Mouse (Mus musculus) monocyte, adult 2 months (primary cell): ENCODE results near the gene Irak2.

Experiments used
- DNase-seq, 2 experiments: peaks; one replicate each; pipeline ENCODE4 v3.0.0; 2022; ENCODE audit warnings: low spot score in 2 of 2, low read depth in 1 of 2

The Irak2 gene

DNA sequence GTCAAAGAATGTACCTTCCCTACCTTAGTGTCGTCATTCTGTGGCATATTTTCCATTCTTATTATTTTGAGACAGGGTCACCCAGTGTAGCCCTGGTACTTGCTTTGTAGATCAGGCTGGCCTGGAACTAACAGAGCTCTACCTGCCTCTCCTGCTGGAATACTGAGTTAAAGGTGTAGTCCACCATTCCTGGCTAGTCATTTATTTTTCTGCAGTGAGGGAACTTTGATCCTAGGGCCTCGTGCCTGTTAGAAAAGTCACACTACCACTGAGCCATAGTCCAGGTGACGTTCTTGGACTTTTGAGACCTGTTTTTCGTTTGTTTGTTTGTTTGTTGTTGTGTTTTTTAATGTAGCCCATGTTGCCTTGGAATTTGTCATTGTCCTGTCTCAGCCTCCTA, 934 bp downstream of the Irak2 start:
- DNase-seq, result no peak

DNA sequence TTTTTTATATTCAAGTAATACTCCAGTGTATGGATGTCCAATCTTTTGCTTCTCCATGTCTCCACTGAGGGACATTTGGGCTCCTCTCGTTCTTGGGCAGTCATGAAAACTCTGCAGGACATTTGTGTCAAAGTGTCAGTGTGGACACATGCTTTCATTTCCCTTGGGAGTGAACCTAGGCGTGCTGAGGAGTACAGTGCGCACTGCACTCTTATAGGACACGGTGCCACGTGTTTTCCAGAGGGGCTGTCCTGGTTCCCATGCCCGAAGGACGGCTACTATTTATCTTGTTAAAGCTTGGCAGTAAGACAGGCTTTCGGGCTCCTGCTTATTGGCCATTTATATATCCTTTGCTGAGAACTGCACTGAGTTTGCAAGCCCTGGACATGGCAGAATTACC, 4.3 kb downstream of the Irak2 start:
- no peak for DNase-seq

DNA sequence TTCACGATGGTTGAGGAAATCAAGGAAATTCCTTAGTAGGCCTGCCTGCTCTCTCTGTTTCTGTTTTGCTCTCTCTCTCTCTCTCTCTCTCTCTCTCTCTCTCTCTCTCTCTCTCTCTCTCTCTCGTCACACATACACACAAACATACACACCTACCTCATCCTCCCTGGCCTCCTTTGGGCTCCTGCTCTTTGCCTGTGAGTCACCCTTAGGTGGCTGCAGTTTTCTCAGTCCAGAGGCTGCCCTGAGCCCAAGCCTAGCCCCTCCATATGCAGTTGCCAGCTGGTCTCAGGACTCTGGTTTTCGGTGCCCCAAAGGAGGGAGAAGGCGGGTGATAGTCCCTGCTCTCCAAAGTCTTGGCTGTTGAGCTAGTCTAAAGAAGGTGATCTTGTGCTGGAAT, 4.8 kb downstream of the Irak2 start:
- DNase-seq, result no peak

DNA sequence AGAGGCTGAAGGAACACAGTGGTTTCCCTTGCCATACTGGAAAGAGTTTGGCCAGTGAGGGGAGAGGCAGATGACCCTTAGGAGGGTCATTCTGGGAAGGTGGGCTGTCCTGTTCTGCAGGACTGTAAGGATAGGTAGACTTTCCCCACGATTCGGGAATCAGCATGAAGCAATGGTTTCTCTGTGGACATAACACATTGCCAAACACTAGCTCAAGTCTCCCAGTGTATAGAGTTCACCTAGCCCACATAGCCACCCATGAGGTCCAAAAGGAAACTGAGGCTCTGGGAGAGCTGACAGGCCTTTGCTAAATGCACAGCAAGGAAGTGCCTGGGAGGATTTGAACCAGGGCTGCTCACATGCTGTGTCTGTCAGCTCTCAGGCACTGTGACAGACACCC, 5.7 kb downstream of the Irak2 start:
- no peak for DNase-seq

DNA sequence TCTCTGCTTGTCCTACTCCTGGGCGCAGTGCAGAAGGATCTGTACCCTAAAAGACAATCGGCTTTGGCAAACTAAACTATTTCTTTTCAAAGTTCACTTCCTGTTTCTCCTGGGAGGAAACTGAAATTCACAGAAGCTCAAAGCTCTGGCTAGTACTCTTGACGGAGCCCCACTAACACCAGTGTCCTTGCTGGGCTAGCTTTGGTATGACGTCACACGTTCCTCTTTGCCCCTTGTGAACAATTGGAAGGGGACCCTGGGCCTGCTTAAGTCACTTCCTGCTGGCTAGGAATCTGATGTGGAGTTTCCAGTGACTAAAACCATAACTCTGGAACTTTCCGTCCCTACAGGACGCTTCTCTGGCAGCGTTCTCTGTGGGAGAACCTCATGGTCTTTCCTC, 6.5 kb downstream of the Irak2 start:
- DNase-seq, result peak in 1 of 2 experiments; percentile 59

DNA sequence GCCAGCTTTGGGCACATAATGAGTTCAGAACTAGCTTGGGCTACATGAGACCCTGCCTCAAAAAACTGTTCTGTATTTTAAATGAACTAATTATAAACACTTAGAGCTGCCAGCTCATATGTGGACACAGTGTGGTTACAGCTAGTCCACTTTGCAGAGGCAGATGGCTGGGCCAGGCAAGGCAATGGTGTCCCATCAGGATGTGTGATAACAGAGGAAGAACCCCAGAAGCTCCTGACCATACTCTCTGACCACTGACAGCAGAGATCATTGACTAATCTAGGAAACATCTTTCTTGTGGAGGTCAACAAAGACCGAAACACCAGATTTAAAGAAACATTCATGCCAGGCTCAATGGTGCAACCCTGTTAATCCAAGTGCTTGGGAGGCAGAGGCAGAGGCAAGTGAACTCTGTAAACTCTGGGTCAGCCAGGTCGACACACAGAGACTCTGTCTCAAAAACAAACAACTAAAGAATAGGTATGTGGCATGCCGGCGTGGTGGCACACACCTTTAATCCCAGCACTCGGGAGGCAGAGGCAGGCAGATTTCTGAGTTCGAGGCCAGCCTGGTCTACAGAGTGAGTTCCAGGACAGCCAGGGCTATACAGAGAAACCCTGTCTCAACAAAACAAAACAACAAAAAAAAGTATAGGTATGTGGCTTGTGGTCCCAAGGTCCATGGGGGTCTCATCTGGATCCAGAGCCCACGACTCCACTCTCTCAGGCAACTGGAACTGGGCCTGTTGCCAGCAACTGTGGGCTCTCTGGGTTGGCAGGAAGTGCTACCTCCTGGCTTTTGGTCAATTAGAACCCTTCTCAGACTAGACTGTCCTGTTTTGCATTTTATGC, 11.3 kb downstream of the Irak2 start:
- no peak for DNase-seq

DNA sequence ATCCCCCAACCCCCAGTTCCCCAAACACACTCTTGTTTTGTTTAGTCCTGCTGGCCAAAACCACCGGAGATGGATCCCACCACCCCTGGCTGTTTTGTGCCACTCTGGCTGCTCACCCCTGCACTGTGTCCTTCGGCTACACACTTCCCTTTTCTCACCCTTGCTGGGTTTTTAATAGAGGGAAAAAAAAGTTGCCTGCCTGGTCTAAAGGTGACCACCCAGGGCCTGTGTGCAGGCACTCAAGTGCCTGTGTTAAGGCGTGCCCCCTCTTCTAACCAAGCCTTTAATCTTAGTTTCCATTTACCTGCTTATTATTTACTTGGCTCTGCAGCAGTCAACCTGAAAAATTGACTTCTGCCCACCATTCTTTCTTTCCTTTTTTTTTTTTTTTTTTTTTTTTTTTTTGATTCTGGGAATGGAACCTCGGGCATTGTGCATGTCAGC, 12.0 kb downstream of the Irak2 start:
- no peak for DNase-seq

DNA sequence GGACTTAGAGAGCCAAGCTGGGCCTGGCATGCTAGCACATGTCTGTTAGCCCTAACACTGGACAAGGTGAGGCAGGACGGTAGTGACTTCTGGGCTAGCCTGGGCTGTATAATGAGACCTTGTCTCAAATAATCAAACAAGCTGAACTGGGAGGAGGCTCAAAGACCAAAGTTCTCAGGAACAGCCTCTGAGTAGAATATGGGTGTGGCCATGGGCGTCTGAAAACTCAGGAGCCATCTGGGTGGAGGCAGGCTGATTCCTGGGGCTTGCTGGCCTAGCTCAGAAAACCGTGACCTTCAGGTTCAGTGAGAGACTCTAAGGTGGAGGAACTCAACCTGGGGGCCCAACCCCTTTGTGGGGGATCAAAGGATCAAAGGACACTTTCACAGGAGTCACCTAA, 13.4 kb downstream of the Irak2 start:
- no peak for DNase-seq

DNA sequence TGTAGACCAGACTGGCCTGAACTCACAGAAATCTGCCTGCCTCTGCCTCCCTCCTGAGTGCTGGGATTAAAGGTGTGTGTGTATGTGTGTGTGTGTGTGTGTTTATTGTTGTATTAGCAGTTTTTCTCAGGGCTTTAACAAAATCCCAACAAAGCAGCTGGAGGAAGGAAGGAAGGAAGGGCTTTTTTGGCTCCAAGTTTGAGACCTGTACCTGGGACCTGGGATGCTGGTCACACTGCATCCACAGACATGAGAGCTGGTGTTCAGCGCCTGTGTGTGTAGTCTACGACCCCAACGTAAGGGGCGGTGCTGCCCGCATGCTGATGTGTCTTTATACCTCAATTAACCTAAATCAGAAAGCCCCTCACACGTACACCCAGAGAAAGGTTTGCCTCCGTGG, 15.3 kb downstream of the Irak2 start:
- no peak for DNase-seq

DNA sequence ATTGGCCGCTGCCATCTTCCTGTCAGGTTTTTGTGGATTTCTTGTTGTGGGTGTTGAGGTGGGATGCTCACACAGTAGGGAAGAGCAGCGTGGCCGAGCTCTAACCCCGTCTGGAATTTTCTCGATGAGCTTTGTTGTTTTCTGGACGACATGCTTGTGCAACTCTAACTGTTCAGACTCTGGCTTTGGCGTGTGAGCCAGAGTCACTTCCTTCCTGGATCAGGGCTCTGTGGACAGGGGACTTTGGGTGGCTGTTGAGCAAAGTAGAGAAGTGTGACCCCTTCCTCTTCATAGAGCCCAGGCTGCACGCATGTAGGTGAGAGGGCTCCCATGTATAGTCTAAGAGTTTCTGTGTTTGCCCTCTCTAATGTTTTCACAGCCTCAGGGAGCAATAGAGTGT, 15.8 kb downstream of the Irak2 start:
- DNase-seq, result peak in 1 of 2 experiments; percentile 58

DNA sequence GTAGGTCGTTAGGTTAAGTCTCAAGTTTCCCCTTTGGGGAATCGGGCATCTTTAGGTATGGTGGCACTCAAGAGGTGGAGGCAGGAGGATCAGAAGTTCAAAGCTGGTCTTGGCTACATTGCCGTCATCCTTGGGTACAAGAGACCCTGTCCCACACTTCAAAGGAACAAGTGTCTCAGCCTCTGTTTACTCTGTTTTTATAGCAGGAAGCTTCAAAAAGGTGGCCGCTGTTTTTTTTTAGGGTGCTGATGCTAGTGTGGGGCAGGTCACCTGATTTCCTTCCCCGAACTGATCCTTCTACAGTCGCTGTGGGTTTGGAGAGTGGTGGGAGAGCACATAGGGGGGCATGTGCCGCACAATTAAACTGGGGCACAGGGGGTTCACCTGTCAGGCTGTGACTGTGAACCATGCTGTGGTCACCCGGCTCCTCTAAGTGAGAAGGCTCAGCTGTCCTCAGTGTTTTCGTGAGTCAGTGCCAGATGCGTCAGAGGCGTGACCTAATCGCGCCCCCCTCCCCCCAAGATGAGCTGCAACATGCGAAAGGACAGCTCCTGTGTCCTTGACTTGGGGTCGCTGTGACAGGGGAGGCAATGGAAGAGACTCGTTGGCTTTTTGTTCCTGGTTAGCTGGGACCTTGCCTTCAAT, 16.6 kb downstream of the Irak2 start:
- no peak for DNase-seq

DNA sequence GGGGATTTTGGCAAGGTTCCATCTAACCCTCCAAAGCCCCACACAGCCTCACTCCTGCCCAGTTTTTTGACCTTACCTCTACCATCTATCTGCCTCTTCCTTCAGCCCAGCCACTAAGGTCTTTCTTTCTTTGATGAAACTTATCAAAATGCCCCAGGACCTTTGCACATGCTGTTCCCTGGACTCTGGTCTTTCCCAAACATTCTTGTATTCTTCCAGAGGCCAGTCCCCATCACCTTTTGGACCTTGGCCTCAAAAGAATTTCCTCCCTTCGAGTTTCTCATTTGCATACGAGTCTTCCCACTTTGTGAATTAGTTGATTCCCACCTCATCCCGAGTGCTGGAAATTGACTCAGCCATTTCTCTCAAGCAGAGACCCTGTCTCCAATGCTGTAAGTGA, 17.2 kb downstream of the Irak2 start:
- no peak for DNase-seq

DNA sequence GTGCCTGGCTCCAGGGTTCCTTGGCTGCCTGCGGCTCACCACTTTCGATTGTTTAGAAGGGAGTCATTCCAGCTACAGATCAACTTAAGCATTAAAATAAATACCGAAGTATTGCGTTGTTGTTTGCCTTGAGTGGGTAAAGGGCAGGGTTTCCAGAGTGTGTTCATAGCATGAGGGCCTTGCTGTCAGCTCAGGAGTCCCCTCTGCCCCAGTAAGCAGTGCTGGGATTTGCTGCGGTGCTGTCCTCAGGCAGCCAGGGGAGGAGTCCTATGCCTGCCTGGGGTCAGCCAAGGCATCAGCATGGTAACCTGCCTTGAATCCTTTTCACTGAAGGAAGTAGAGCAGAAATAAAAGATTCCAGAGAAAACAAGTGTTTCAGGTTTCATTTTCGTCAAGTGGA, 18.6 kb downstream of the Irak2 start:
- no peak for DNase-seq

DNA sequence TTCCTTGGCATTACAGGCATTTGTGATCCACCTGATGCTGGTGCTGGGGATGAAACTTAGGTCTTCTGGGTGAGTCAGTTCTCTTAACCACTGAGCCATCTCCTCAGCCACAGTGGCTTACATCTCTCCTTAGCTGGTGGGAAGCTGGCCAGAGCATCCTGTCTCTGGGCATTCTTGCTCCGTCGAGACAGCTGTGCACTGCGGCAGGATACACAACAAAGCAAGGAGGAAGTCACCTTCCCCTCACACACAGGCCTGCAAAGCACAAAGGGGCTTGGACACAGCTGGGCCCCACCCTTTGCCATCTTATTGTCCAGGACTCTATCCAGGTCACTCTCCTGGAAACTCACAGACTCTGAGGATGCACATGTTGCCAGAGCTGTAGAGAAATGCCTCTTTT, 20.0 kb downstream of the Irak2 start:
- no peak for DNase-seq

DNA sequence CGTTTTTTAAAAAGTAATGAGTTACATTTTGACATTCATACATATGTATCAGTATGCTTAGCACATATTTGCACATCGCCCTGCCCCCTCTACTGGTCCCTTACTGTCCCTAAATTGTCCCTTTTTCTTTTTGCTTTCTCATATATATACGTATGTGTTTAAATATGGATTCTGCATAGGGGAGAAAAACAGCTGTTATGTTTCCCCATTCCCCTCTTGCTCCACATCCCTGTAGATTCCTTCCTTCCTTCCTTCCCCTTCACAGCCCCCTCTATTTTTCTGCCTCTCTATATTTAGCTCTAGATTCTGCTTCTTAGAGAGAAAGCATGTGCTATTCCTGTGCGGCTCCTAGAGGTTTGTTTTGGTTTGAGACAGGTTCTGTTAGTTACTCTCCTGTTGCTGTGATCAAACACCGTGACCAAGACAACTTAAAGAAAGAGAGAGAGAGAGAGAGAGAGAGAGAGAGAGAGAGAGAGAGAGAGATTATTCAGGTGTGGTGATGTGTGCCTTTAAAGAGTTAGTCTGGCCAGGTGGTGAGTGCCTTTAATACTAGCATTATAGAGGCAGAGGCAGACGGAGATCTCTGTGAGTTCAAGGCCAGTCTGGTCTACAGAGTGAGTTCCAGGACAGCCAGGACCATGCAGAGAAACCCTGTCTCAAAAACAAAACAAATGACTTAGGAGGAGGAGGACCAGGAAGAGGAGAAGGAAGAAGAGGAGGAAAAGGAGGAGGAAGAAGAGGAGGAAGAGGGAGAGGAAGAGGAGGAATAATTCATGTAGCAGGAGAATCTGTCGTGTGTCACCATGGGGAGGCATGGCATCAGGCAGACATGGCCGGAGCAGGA, 21.6 kb downstream of the Irak2 start:
- no peak for DNase-seq

DNA sequence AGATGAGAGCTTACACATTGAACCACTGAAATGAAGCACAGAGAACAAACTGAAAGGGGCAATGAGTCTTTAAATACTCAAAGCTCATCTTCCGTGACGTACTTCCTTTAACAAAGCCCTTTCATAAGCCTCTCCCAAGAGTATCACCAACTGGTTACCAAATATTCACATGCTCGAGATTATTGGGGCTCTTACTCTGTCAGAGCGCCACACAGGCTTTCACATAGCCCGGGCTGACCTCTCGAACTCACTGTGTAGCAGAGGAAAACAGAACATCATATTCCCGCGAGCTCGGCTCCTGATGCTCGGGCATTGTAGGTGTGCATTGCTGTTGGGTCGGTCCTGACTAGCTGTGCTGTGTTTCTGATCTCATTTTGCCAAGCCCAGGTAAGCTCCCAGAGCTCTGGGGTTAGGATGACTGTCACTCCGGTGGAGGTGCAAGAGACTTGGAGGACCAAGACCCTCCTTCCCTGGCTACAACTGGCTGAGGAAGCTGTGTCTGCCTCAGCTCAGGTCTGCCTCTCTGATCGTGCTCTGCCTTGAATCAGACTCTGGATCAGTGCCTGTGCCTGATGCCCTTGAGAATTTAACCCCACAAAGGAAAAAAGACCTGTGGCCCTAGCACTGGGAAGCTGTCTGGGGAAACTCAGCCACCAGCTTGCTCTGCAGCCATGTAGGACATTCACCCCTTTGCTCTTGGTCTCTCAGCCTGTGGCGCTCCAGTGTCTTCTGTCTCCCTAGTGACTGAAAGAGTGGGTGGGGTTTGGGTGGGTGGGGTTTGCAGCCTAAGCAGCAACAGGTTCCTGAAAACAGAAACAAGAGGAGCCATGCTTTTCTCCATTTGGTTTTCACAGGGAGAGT, 22.5 kb downstream of the Irak2 start:
- peak in 1 of 2 experiments; percentile 57 for DNase-seq

DNA sequence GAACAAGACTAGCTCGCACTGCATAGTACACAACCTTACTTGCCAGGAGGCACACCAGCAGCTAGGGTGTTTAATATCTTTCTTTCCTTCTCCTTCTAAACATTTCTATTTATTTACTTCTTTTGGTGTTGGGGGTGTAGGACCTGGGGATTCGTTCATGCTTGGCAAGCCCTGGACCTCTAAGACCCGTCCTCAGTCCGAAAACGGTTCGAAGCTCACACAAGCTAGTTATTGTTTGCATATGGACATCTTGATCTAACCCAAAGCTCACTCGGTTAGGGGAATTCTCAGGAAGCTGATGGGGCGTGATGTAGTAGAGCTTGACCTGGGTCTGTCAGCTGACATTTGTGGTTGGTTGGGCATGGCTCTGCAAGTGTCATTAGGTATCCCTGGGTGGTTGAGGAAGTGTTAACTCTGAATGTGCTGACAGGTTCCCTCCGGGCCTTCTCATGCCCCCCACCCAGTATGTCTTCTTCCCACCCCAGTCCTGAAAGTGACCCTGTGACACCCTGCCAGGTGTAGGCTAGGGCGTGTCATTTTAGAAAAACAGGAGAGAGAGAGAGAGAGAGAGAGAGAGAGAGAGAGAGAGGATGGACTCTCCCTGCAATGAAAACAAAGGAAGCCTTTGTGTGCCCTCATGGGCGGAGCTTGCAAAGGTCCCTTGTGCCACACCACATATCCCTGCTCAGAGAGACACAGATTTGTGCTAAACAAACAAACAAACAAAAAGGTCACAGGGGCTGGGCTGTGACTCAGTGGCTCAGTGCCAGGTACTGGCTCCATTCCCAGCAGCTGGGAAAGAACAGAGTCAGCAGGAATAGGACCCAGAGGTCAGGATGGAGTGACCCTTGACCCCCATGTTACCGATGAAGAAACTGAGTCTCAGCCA, 23.3 kb downstream of the Irak2 start:
- DNase-seq, result peak in 1 of 2 experiments; percentile 72

DNA sequence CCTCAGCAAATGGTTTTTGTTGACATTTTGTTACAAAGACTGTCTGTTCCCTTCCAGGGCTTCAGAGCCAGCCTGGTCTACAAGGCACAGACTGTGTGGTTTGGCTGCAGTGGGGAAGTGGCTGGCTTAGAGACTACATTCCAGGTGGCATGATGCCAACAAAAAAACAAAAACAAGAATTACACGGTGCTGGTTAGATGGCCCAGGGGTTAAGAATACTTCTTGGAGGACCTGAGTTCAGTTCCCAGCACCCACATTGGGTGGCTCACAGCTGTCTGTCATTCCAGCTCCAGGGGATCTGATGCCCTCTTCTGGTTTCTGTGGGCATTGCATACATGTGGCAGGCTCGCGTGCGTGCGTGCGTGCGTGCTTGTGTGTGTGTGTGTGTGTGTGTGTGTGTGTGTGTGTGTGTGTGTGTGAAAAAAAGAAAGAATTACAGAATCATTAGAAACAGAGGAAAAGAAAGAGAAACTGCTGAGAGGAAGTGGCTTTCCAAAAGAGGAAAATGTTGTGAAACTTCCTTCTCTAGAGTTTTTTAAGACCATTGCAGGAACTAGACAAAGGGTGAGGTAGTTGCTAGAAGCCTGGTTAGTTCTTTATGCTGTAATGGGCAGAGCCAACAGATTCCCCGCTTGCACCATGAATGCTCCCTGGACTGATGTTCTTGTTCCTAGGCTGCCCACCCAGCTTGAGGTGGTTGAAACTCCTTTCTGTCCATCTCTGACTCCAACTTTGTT, 24.9 kb downstream of the Irak2 start:
- no peak for DNase-seq

DNA sequence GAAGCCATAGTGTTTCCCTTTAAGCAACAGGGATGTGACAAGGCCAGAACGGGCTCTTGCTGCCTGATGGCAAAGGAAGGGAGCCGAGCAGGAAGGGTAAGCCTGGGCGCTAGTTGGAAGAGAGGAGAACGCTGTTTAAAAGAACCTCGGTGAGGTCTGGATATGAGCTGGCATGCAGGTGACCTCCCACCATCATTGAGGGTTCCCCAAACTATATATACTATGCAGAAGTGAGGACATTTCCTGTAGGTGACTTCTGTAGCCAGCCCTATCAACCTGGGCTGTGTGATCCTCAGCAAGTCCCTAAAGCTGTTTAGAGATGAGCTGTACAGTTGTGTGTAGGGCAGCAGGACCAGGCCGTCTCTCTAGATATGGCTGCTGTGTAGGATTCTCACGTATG, 26.0 kb downstream of the Irak2 start:
- no peak for DNase-seq
